Mouse (Mus musculus): Measurements from ENCODE around the gene Srrt. TPM values are rescaled to one million over a fixed set of nuclear protein-coding genes. Genes with fewer than 3 reads are reported as not detected.
"Not testable (repeated sequence)": the region's sequence is repeated elsewhere in the genome, so short reads cannot be mapped to it uniquely, and the experiment has no call there.

Srrt gene
- total RNA-seq, 2 experiments from 2014 or later, result 84.2 to 84.8 TPM

DNA sequence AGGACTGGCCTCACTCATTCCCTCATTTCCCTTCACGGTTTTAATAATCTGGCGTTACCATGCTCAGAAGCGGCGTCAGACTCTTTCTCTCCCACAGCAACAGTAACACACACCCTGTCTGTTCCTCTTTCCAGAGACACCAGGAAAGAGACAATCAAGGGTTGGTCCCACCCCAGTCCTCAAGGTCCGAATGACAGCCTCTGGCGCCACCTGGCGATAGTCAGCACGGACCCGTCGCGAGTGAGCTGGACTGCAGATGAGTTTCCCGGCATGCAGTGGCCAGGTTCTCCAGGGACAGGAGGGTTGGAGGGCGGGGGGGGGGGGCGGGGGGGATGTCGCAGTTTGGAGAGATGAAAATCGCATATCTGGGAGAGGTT, 20.8 kb downstream of the Srrt start:
- intact Hi-C loops (cut with DNase I), result loop anchor here (1.0 to 2.0 kb wide), 2 partner anchors 155 to 164 kb away; no protein-coding TSS in a partner anchor
- DNase-seq, result peak; percentile 92 to 95

DNA sequence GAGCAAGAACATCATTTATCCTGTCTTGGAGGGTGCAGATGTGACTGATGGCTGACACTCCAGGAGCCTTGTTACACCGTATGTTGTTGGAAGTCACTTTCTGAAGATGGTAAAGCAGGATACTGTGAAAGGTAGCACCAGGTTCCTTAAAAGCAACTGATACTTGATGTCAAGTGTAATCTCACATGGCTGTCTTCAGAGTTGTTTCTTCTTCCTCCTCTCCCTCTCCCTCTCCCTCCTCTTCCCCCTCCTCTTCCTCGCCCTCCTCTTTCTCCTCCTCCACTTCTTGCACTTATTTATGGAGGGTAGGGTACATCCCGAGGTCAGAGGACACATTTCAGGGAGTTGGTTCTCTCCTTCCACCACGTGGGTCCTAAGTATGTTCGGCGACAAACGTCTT, 21.5 kb downstream of the Srrt start:
- no peak for DNase-seq
- intact Hi-C loops (cut with DNase I), result loop anchor here (1.0 to 2.0 kb wide), 2 partner anchors 155 to 163 kb away; no protein-coding TSS in a partner anchor

DNA sequence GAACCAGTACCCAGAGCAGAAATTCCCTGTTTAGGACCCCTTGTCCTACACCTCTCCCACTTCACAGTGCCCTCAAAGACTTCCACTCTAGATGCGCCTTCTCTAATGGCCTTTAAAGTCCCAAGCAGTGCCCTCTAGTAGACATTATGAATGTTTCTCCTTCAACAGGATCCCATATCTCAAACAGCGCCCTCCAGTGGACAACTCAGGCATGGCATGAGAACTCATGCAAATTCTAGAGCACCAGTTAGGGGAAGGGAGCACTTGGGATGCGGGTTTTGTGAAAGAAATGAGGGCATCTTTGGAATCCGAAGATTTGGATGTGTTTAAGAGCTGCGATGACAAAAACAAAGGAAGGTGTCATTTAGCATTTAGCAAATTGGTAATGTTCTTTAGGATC, 22.4 kb downstream of the Srrt start:
- intact Hi-C loops (cut with DNase I), result no loop called here
- peak in 1 of 2 experiments; percentile 65 for DNase-seq

DNA sequence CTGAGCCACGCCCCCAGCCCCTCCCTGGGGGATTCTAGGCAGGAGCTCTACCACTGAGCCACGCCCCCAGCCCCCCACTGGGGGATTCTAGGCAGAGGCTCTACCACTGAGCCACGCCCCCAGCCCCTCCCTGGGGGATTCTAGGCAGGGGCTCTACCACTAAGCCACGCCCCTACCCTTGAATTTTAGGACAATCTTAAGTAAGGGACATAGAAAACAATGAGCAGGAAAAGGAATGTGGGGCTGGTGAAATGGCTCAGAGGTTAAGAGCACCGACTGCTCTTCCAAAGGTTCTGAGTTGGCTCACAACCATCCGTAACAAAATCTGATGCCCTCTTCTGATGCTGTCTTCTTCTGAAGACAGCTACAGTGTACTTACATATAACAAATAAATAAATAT, 23.1 kb downstream of the Srrt start:
- intact Hi-C loops (cut with DNase I); DNase-seq: not testable (repeated sequence)

DNA sequence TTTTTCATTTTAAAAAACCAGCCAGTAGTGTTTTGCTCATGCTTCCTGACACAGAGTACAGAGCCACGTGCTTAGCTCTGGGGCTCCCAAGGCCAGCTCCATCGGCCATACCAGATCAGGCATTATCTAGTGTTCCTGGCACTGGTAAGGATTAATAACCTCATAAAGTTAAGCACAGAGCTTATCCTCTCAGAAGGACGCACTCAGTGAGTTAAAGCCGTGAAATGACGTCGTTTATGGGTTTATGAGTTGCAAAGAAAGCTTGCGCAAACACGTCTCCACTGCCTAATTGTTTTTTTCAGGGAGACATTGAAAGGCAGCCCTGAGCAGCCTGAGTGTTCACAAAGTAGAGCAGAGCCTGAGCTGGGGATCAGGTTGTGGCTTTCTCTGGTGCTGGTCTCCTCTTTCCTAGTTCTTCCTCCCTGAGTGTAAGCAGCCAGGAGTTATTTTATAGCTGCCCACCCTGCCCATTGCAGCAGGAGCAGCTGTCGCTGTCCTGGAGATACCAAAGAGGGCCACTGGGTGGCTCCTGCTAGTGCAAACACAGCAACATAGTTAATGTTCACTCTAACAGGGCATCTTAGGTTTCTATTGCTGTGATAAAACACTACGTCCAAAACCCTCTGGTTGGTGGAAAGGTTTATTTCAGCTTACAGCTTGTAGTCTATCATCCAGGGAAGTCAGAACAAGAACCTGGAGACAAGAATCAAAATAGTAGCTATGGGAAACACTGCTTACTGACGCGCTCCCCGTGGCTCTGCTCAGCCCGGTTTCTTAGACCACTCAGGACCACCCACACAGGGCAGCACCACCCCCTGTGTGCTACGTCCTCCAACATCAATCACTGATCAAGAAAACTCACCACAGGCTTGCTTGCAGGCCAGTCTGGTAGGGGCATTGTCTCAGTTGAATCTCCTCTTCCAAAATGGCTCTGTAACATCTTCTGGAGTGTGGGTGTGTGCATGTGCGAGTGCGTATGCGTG, 29.8 kb downstream of the Srrt start:
- intact Hi-C loops (cut with DNase I), result no loop called here
- peak in 1 of 2 experiments; percentile 38 for DNase-seq

DNA sequence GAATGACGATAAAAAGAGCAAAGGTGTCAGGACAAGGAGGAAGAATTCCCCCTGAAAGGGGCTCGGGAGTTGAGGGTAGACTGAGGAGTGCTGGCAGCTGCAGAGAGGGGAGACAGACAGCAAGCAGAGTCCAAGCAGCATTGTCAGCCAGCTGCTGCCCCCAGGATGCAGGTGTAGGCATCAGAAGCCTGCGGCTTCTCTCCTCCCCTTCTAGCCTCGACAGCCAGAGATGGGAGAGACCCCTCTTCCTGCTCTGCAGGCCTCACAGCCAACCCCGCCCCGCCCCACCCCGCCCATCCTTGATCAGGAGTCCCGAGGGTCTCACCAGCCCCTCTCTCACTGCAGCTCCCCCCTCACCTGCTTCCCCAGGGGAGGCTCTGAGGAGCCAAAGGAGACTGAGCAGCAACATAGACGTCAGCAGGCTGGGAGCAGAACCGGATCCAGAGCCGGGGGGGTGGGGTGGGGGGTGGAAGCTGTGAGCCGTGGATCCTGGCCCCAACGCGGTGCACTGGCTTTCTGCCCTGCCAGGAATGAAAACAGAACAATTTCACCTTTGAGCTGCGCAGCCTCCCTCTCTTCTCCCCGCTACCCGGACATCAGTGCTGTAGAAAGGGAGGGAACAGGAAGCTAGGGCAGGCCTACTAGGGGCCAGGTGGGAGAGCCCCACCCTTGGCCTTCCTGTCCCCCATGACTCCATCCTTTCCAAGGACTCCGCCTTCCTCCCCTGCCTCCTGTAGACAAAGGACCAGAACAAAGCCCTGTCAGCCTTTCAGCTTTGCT, 39.2 kb downstream of the Srrt start:
- DNase-seq, result peak; percentile 31 to 36
- intact Hi-C loops (cut with DNase I), result no loop called here

DNA sequence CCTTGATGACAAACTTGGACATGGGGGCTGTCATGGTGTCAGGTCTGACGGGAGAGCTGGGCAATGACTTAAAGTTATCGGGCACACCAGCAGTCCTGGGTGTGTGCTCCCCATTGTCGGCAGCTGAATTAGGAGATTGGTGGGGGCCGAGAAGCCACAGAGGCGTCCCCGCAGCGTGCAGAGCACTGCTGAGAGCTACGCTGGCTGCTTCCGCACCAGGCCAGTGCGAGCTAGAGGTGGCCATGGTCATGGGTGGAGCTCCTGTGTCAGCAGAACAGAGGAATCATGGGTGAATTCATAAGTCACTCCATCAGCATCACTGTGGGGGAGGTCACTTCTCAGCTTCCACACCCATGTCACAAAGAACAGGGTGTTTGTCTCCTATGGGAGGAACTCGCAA, 42.7 kb downstream of the Srrt start:
- intact Hi-C loops (cut with DNase I), result no loop called here
- DNase-seq, result no peak

DNA sequence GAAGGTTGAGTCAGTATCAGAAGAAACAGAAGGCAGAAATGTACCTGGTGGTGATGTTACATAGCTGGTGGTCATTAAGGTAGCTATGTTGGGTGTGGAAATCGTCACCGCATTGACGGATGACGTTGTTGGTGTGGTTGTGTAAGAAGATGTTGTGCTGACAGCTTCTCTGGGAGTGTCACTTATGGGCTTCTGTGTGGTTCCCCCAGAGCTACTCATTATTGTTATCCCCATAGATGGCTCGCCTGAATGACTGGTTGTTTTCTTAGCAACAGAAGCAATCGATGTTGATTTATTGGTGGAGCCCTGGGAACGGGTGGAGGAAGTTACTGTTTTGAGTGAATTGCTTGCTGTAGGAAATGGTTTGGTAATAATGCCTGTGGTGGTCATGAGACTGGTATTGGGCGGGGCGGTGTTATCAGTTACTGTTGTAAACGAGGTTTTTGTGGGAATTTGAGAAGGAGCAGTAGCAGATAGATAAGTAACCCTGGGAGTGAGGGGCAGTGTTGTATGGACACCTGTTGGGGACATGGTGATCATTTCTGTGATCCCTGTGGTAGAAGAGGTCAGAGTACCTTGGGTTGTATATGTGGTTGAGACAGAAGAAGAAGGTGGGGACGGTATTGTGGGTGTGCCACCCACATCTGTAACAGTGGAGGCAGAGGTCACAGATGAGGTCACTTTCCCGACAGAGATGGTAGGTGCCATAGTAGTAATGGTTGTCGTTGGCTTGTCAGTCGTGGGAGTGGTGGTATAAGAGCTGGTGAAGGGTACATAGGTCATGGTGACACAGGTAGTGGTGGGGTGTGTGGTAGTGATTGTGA, 43.4 kb downstream of the Srrt start:
- no peak for DNase-seq
- intact Hi-C loops (cut with DNase I), result no loop called here

Small RNA genes lying within 50 kb of the gene (microRNA-seq; reads per million reads assigned to microRNA genes)
- gene Mir7036, result 1.6 to 3.4 reads per million in 2 experiments
- gene Mir8116, result 0 reads per million in 2 experiments

Other genes starting within 250 kb of the Srrt start
- gene Serpine1, start 235.4 kb downstream of the Srrt start, total RNA-seq (2021), result 10 to 100 TPM; 12.5 TPM
- 10 to 100 TPM; 19.4 to 20.4 TPM for gene Trim56, start 191.5 kb downstream of the Srrt start, total RNA-seq (2021)
- not detected for gene Muc3, start 158.4 kb downstream of the Srrt start, total RNA-seq (2021)
- gene Muc3a, start 95.3 kb downstream of the Srrt start, total RNA-seq (2021), result under 1 TPM; 0.56 to 0.62 TPM
- gene Ache, start 20.2 kb downstream of the Srrt start, total RNA-seq (2021), result 1 to 10 TPM; 2.7 to 3.9 TPM
- 1 to 10 TPM; 6.7 to 8.5 TPM for gene Ufsp1, start 13.0 kb downstream of the Srrt start, total RNA-seq (2021)
- 10 to 100 TPM; 14.2 to 14.3 TPM for gene Trip6, start 6.7 kb upstream of the Srrt start, total RNA-seq (2021)
- gene Slc12a9, start 25.9 kb upstream of the Srrt start, total RNA-seq (2021), result 1 to 10 TPM; 3.8 to 5.4 TPM
- gene Ephb4, start 42.4 kb upstream of the Srrt start, total RNA-seq (2021), result 10 to 100 TPM; 77.5 to 83.7 TPM
- under 1 TPM; 0.02 TPM for gene Zan, start 169.4 kb upstream of the Srrt start, total RNA-seq (2021)
- 10 to 100 TPM; 12.5 to 16.9 TPM for gene Pop7, start 194.8 kb upstream of the Srrt start, total RNA-seq (2021)
- 10 to 100 TPM; 28.3 to 33.8 TPM for gene Gigyf1, start 210.9 kb upstream of the Srrt start, total RNA-seq (2021)
- gene Epo, start 225.6 kb upstream of the Srrt start, total RNA-seq (2021), result not detected
- gene Gnb2, start 225.8 kb upstream of the Srrt start, total RNA-seq (2021), result 100 to 1,000 TPM; 322 to 323 TPM
- gene Actl6b, start 245.8 kb upstream of the Srrt start, total RNA-seq (2021), result not detected

Measured in heart, postnatal 14 days (tissue).